Mouse (Mus musculus) naive thymus-derived CD4-positive, alpha-beta T cell, adult 2 months (primary cell): ENCODE results near the gene Gm11213.
A peak's percentile ranks its signal among the peaks of the same experiment; 100 is the strongest.

Experiments used
- DNase-seq: peaks from one replicate; pipeline ENCODE4 v3.0.0-alpha.2; 2011; ENCODE audit warnings: low read depth

The Gm11213 gene

DNA sequence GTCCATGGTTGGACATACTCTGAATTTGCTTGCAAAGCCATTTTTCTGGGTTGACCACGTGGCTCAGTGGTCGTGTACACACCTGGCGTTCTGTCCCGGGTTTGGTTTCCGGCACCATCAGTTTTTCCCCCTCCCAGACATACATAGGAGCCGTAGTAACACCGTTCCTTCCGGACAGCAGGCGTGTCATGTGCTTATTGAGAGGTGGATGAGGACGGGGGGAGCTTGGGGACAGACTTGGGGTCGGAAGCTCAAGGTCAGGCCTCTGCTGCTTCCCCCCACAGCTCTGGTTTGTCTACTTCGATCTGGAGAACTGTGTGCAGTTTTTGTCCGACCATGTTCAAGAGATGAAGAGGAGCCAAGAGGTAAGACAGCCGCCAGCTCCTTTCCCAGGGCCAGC is 25.4 kb downstream of the Gm11213 start:
- DNase-seq, result no peak

- no peak for DNase-seq
Measured at GRCm38 (mm10) chr4:63572621-63573020, 32.4 kb downstream of the Gm11213 start.

DNA sequence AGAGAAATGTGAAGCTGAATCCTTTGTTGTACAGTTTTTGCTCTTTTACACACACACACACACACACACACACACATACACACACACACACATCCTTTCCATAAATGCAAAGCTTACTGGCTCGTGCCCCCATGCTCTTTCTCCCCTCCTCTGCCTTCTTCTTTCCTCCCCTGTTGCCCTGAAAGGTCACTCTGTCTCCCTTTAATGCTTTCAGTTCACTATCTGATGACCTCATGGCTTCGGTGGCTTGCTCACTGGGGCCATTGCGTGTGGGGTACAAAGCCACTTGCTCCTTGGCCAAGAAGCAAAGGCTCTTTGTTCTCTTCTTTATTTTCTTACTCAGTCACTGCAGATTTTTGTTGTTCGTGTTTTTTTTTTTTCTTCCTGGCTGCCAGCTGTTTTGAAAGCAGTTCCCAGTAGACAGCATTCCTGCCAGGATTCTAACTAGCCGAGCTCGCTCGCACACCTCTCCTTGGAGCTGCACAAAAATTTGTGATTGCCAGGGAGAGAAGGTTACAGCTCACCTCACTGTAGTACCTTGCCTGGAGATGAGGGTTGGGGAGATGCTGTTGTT is 34.8 kb downstream of the Gm11213 start:
- DNase-seq, result no peak

DNA sequence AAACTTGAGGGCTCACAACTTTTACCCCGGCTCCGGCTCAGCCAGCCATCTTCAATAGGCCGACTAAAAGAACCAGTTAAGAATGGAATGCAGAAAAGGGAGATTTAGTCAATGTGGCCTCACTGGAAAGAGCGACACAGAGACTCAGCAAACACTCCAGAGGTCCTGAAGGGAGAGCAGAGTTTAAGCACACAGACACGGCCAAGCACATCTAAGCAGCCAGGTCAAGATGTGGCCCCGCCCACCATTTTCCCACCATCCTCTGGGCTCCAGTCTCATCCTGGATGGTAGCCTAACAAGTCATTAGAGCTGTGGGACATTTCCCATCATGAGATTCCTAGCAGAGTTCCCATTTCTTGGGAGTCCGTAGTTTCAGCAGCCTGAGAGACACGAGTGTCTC is 35.7 kb downstream of the Gm11213 start:
- DNase-seq, result no peak

DNA sequence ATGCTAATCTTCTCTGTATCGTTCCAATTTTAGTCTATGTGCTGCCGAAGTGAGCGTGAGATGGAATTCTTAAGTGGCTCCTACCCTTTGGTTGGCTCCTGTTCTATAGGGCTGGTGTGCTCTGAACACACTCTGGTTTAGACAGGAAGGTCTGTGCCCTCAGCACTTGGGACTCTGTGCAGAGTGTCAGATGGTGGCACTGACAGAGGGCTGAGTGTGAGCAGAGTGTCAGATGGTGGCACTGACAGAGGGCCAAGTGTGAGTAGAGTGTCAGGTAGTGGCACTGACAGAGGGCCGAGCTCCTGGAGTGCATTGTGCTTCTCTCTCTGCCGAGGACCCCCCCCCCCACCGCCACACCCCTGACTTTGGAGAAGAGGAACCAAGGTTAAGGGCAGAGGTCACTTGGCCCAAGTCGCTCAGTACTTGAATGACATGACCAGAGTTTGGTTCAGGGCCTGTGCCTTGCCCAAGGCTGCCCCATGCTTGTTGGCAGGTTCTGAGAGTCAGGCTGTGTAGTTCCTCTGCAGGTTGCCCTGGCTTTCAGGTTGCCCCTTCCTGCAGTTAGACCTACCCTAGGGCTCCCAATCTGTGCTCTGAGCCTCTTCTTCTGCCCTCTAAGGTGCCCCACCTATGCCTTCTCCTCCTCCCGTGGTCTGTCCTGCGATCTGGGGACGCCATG is 37.2 kb downstream of the Gm11213 start:
- no peak for DNase-seq

DNA sequence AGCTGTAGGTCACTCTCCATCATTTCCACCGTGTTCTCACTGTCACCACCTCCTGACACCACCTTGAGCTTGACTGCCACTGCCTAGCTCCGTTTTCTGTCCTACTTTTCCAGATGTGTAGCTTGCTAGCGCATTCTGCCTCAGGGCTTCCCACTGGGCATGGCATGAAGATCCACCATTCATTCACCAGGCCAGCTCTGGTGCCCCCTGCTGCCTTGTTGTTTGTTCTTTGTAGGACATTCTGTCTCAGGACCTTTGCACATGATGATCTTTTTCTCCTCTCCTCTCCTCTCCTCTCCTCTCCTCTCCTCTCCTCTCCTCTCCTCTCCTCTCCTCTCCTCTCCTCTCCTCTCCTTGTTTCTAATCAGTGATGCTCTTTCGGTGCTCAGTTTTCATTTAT is 42.3 kb downstream of the Gm11213 start:
- DNase-seq, result no peak

DNA sequence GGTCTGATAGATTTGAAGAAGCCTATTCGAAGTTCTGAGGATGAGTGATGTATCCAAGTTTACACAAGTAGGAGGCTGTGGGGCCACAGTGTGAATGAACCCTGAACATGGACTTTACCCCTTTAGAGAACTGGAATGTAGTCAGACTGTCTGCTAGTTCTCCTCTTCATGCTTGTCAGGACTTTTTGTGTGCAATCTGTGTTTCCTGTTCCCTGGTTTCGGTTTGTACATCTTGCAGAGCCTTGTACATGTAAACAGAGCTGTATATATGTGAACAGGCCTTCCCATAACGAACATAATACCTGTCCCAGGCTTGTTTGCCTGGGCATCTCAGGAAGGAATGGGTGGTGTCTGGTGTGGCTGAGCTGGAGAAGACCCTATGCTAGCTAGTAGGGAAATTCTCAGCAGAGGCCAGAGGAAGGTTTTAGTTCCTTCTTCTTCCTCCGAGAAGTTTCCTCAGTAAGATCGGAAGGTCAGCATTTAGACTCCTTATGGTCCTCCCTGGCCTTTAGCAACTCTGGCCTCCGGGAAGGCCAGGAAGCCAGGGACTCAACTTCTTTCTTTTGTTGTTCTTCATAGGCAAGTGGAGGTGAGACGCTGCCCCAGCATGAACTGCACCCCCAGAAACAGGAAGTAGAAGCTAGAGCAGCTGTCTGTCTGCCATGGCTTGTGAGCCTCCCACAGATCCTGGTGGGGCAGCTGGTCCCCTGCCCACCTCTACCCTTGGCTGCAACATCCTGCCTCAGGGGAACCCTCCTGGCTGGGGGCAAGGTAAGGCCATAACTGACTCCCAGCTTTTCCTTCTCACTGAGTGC is 43.0 kb downstream of the Gm11213 start:
- DNase-seq, result peak; percentile 70

GRCm38 (mm10) chr4:63560079-63560478 is 45.0 kb downstream of the Gm11213 start:
- DNase-seq, result peak; percentile 46

- peak; percentile 42 for DNase-seq
Measured at GRCm38 (mm10) chr4:63559127-63559697, 45.8 kb downstream of the Gm11213 start.

- peak; percentile 87 for DNase-seq
Measured at GRCm38 (mm10) chr4:63558407-63559081, 46.5 kb downstream of the Gm11213 start, which contains the start of gene Tmem268. Tmem268 (plus strand) TSS chr4:63558781.

GRCm38 (mm10) chr4:63557124-63558059 is 47.7 kb downstream of the Gm11213 start:
- no peak for DNase-seq

DNA sequence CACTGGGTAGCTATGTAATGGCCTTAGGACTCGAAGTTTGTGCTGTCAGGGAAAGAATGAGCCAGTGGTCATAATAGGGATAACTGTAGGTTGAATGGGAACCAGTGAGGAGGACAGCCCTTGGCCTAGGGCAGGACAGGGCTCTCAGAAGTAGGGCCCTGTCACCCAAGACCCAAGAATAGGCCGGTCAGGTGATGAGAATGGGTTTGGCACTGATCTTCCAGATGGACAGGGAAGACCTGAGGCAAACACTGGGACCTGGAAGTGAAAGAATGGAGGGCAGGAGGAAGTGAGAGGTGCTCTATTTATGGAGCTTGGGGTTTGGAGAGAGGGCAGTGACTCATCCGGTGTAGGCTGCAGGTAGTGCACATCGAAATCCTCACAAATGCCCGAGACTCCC is 48.4 kb downstream of the Gm11213 start:
- no peak for DNase-seq

- no peak for DNase-seq
Measured at GRCm38 (mm10) chr4:63555111-63555510, 50.0 kb downstream of the Gm11213 start.

DNA sequence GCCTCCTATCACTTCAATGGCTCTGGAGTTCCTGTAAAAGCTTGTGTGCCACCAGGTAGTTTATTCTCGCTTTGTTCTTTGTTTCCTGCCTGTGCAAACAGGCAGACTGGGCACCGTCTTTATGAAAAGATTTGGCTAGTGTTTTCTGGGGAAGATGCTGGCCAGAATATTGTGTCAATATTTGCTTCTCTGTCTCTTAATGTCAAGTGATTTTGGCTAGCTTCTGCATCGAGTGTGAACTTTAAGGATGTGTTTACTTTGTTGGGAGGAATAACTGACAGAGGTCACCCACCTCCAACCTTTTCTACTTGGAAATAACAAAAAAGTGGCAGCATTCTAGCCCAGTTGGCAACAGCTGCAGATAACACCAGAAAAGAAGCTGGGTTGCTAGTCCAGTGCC is 50.4 kb downstream of the Gm11213 start:
- no peak for DNase-seq

GRCm38 (mm10) chr4:63553789-63554576 is 51.1 kb downstream of the Gm11213 start:
- no peak for DNase-seq

DNA sequence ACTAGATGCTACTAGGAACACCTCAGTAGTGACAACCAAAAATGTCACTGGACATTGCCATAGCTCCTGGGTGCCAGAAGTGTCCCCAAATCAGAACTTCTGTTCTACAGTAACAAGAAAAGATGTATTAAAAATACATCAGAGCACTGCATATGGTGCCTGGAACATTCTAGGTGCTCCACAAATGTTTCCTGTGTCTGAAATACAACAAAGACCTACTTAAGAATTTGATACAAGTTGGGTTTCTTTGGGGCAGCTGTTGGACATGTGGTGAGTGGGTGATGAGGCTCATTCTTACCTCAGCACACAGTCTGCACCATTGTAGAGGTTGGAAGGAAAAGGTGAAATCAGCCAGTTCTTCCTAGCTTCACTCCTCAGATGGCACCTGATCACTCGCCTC is 52.2 kb downstream of the Gm11213 start:
- no peak for DNase-seq

DNA sequence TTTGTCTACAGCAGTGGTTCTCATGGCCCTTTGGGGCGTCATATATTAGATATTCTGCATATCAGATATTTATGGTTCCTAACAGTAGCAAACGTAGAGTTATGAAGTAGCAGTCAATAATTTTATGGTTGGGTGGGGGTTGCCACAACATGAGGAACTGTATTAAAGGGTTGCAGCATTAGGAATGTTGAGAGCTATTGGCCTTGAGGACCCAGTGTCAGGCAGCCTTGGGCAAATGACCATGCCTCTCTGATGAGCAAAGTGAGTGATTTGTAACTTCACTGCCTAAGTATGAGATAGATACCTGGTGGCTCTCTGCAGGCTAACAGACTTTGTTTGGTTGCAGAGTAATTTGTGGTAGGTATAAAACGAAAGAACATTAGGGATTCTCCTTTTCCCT is 54.2 kb downstream of the Gm11213 start:
- DNase-seq, result no peak

DNA sequence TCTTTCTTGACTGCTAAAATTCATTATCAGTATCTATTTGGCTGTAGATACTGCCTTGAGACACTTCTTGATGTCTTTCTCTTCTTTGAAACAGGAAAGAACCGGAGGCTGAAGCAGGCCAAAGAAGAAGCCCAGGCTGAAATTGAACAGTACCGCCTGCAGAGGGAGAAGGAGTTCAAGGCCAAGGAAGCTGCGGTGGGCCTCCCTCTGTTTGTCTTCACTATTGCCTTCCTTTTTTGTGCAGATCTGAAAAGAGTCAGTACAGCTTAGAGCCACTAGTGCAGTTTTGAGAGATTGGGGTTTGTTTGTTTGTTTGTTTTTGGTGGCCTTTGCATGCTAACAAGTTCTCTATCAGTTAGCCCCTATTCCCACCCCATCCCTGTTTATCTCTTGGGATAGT is 56.6 kb downstream of the Gm11213 start:
- peak; percentile 64 for DNase-seq

GRCm38 (mm10) chr4:63547799-63548198 is 57.3 kb downstream of the Gm11213 start:
- peak; percentile 29 for DNase-seq
